Mouse (Mus musculus) left cerebral cortex, postnatal 10 days (tissue): ENCODE data around the gene Jade2. TPM values are rescaled to one million over a fixed set of nuclear protein-coding genes. Genes with fewer than 3 reads are reported as not detected.
"Not testable (repeated sequence)": the region's sequence is repeated elsewhere in the genome, so short reads cannot be mapped to it uniquely, and the experiment has no call there.

Experiments used
- DNase-seq, 2 experiments: peaks; one replicate each; pipeline ENCODE4 v3.0.0; 2021 to 2022; ENCODE audit warnings: low spot score in 2 of 2, mixed read lengths in 1 of 2; ENCODE audit errors: extremely low spot score in 1 of 2
- intact Hi-C: fragments of 180-260 bp; cut with DNase I; formaldehyde crosslinking; loops from one replicate; pipeline ENCODE4 v1.15.1; 2025
- total RNA-seq, 2 experiments: library from RNA; stranded (reverse); gene quantifications; 2 replicates each; pipeline ENCODE4 v1.2.3; 2021

The Jade2 gene
- total RNA-seq, 2 experiments from 2014 or later, result 6.7 to 8.2 TPM

- intact Hi-C loops, result loop anchor here (2.0 to 10.0 kb wide), 2 partner anchors 149 to 407 kb away; partner anchors contain the start of gene Cdkn2aipnl
- peak; percentile 83 to 93 for DNase-seq
Measured at GRCm38 (mm10) chr11:51817756-51818155, 39.7 kb downstream of the Jade2 start.

DNA sequence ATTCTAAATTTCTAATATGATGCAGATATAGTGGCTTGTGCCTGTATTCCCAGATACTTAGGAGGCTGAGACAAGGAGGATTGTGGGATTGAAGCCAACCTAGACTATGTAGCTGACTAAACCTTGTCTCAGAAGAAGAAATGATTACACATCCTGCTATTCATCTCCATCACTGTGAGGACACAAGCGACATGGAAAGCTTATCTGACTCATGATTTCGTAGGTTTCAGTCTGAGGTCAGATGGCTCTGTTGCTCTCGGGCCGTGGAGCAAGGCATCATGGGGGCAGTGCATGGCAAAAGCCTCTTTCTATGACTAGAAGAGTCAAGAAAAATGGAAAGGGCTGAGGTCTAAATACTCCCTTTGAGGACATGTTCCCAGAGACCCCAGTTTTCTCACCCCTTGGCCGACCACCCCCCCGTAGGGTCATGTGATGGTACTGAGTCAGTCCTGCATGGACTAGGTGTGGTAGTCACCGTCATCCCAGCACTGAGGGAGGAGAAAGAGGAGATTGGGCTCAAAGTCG, 45.4 kb downstream of the Jade2 start:
- DNase-seq, result no peak
- intact Hi-C loops, result loop anchor here (10.0 kb wide), 1 partner anchor 413 kb away; no protein-coding TSS in a partner anchor

- intact Hi-C loops, result loop anchor here (10.0 kb wide), 1 partner anchor 414 kb away; no protein-coding TSS in a partner anchor
- no peak for DNase-seq
Measured at GRCm38 (mm10) chr11:51811230-51811629, 46.2 kb downstream of the Jade2 start.

- DNase-seq, result peak in 1 of 2 experiments; percentile 40
- intact Hi-C loops, result loop anchor here (10.0 kb wide), 1 partner anchor 415 kb away; no protein-coding TSS in a partner anchor
Measured at GRCm38 (mm10) chr11:51809632-51810224, 47.7 kb downstream of the Jade2 start.

GRCm38 (mm10) chr11:51807108-51807879, 50.2 kb downstream of the Jade2 start:
- no peak for DNase-seq
- intact Hi-C loops, result no loop called here

DNA sequence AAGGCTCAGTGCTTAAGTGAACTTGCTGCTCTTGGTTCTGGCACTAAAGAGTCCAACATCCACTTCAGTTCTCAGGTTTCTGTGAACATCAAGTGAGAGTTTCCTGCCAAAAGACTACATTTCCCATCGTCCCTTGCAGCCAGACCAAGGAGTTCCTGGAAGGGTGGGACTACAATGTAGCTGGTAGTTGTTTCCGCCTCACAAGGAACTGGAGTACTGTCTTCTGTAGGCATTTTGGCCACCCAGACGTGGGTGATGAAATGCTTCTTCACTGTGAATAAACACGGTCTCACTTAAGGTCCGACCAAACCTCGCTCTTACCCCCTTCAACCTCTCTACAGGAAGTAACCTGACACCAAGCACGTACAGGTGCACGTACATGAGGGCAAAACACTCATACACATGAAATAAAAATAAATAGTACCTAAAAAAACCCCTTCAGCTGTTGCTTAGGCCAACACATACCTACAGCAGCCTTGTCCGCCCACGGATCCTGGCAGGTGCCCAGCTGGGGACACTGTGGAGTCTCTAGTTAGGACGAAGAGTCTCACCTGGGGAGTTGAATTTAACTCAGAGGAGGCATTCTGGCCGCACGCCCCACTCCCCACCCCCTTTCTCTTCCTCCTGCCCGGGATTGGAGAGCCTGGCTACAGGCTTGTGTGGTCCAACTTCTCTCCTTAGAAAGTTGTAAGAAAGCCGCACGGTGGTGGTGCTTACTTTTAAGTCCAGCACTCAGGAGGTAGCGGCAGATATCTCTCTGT, 52.1 kb downstream of the Jade2 start:
- intact Hi-C loops, result no loop called here
- DNase-seq, result peak; percentile 73 to 77

GRCm38 (mm10) chr11:51800634-51801325, 56.7 kb downstream of the Jade2 start:
- intact Hi-C loops, result no loop called here
- DNase-seq, result peak; percentile 39 to 61

- intact Hi-C loops, result no loop called here
- no peak for DNase-seq
Measured at GRCm38 (mm10) chr11:51796272-51796671, 61.2 kb downstream of the Jade2 start.

- no peak for DNase-seq
- intact Hi-C loops, result no loop called here
Measured at GRCm38 (mm10) chr11:51790662-51791061, 66.8 kb downstream of the Jade2 start.

- DNase-seq, intact Hi-C loops: not testable (repeated sequence)
Measured at GRCm38 (mm10) chr11:51789735-51790134, 67.7 kb downstream of the Jade2 start.

GRCm38 (mm10) chr11:51785926-51786325, 71.5 kb downstream of the Jade2 start:
- peak in 1 of 2 experiments; percentile 43 for DNase-seq
- intact Hi-C loops, result no loop called here

DNA sequence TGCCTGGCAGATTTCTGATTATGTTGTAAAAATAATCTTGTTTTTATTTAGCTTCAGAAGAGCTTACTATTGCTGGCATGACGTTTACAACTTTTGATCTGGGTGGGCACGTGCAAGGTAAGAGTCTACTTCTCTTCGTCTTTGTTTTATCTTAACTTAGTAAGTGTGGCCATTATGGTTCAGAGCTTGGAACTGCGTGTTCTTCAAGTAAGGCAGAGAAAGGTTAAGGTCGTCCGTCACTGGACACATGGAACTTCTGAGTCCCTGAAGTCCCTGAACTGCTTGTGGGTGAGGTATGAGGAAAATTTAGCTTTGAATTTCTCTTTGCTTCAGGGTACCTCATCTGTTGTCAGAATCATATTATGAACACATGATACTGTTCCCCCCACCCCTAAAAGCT, 74.7 kb downstream of the Jade2 start:
- DNase-seq, result no peak
- intact Hi-C loops, result no loop called here

GRCm38 (mm10) chr11:51780773-51781267, 76.6 kb downstream of the Jade2 start:
- intact Hi-C loops, result no loop called here
- no peak for DNase-seq

- intact Hi-C loops, result no loop called here
- DNase-seq, result no peak
Measured at GRCm38 (mm10) chr11:51777478-51777877, 80.0 kb downstream of the Jade2 start.

DNA sequence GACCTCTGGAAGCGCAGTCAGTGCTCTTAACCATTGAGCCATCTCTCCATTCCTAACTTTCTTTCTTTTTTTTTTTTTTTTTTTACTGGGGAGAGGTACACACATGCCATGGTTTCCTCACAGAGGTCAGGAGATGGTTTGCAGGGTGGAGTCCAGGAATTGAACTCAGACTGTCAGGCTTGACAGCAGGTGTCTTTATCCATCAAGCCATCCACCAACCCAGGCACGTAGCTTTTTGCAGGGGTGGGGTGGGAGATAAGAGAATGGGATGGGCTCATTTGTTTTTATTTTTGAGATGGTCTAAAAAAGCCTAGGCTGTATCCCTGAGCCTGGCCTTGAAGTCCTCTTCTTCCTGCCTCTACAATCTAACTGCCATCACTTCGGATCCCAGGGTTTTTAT, 81.9 kb downstream of the Jade2 start:
- DNase-seq, result no peak
- intact Hi-C loops, result no loop called here

- intact Hi-C loops, result no loop called here
- no peak for DNase-seq
Measured at GRCm38 (mm10) chr11:51768296-51768695, 89.2 kb downstream of the Jade2 start.

DNA sequence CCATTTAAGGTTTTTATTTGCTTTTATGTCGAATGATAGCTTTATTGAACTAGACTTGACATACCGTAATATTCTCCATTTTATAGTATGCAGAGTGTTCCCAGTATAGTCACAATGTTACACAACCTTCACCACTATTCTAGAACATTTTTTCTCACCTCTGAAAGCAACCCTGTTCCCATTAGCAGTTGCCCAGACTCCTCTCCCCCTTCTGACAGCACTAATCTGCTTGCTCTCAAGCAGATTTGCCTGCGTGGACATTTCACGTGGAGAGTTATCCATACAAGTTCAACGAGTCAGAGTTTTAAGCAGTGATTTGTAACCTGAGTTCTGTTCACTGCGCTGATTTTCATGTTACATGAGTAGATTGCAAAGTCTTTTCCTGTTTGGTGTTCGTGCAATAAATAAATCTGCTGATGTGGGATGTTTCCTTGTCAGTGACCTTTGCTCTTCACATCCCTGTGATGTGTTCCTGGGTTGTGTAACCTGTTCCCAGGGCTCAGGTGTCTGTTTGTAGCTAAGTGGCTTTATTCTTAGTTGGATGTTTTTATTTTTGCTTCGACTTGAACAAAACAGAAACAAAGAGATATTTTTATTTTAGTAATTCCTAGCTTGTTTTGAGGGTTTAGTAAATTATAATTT, 89.8 kb downstream of the Jade2 start:
- DNase-seq, result no peak
- intact Hi-C loops, result no loop called here

- no peak for DNase-seq
- intact Hi-C loops, result no loop called here
Measured at GRCm38 (mm10) chr11:51764816-51765215, 92.6 kb downstream of the Jade2 start.
